Mouse (Mus musculus) kidney, postnatal 25 days (tissue): Measurements from ENCODE around the gene Pygb.

Source experiments
- DNase-seq, 2 experiments: peaks; one replicate each; pipeline ENCODE4 v3.0.0; 2021; ENCODE audit warnings: mixed read lengths in 2 of 2

The Pygb gene

GRCm38 (mm10) chr2:150793320-150793719 is 6.8 kb downstream of the Pygb start:
- no peak for DNase-seq

- DNase-seq, result no peak
Measured at GRCm38 (mm10) chr2:150798084-150798483, 11.5 kb downstream of the Pygb start.

- peak in 1 of 2 experiments; percentile 8 for DNase-seq
Measured at GRCm38 (mm10) chr2:150800616-150801015, 14.1 kb downstream of the Pygb start.

GRCm38 (mm10) chr2:150803035-150803434 is 16.5 kb downstream of the Pygb start:
- DNase-seq, result peak in 1 of 2 experiments; percentile 35

GRCm38 (mm10) chr2:150808381-150808780 is 21.8 kb downstream of the Pygb start:
- no peak for DNase-seq

- no peak for DNase-seq
Measured at GRCm38 (mm10) chr2:150808812-150809211, 22.3 kb downstream of the Pygb start.

GRCm38 (mm10) chr2:150810603-150811002 is 24.1 kb downstream of the Pygb start:
- no peak for DNase-seq

GRCm38 (mm10) chr2:150812816-150813215 is 26.3 kb downstream of the Pygb start:
- DNase-seq, result no peak

- no peak for DNase-seq
Measured at GRCm38 (mm10) chr2:150816676-150817402, 30.3 kb downstream of the Pygb start.

GRCm38 (mm10) chr2:150818742-150819141 is 32.2 kb downstream of the Pygb start:
- DNase-seq, result no peak

GRCm38 (mm10) chr2:150820720-150821119 is 34.2 kb downstream of the Pygb start:
- DNase-seq, result no peak

- DNase-seq, result no peak
Measured at GRCm38 (mm10) chr2:150822987-150823386, 36.5 kb downstream of the Pygb start.

GRCm38 (mm10) chr2:150826426-150826825 is 39.9 kb downstream of the Pygb start:
- DNase-seq, result no peak

- no peak for DNase-seq
Measured at GRCm38 (mm10) chr2:150828164-150828563, 41.6 kb downstream of the Pygb start.

- DNase-seq, result no peak
Measured at GRCm38 (mm10) chr2:150828654-150829053, 42.1 kb downstream of the Pygb start.

GRCm38 (mm10) chr2:150830011-150830410 is 43.5 kb downstream of the Pygb start:
- DNase-seq, result no peak

GRCm38 (mm10) chr2:150830911-150831441 is 44.4 kb downstream of the Pygb start:
- DNase-seq, result no peak

GRCm38 (mm10) chr2:150832029-150832428 is 45.5 kb downstream of the Pygb start:
- no peak for DNase-seq

GRCm38 (mm10) chr2:150834616-150835015 is 48.1 kb downstream of the Pygb start:
- no peak for DNase-seq

GRCm38 (mm10) chr2:150835975-150836374 is 49.4 kb downstream of the Pygb start:
- DNase-seq, result no peak

GRCm38 (mm10) chr2:150836906-150837305 is 50.4 kb downstream of the Pygb start:
- no peak for DNase-seq

- DNase-seq, result no peak
Measured at GRCm38 (mm10) chr2:150837781-150838180, 51.2 kb downstream of the Pygb start.

- DNase-seq, result no peak
Measured at GRCm38 (mm10) chr2:150839686-150840471, 53.3 kb downstream of the Pygb start.

- DNase-seq, result no peak
Measured at GRCm38 (mm10) chr2:150841109-150841508, 54.6 kb downstream of the Pygb start.
